Mouse (Mus musculus) ES-E14 (cell line): ENCODE measurements around the gene Zfp207. TPM values are rescaled to one million over a fixed set of nuclear protein-coding genes. Genes with fewer than 3 reads are reported as not detected.
"Not testable (repeated sequence)": the region's sequence is repeated elsewhere in the genome, so short reads cannot be mapped to it uniquely, and the experiment has no call there.

ENCODE experiments used
- DNase-seq: peaks from one replicate; pipeline ENCODE4 v3.0.0-alpha.2; 2013; ENCODE audit warnings: low read depth, low spot score
- H3K27ac ChIP-seq: 2 replicates; pipeline ENCODE4 v1.5.1; 2012; ENCODE audit warnings: low read depth, mild to moderate bottlenecking, low read length, moderate library complexity, mixed read lengths; ENCODE audit not compliant: poor library complexity, insufficient read depth, severe bottlenecking
- H3K36me3 ChIP-seq: 2 replicates; pipeline ENCODE4 v1.6.1; 2012; ENCODE audit warnings: mild to moderate bottlenecking, low read length, moderate library complexity, mixed read lengths; ENCODE audit not compliant: control insufficient read depth, poor library complexity, insufficient read depth, severe bottlenecking
- H3K4me1 ChIP-seq, 2 experiments: fragments of 150-350 bp in 1 of 2; sonication (generic) in 1 of 2; 2 replicates each; pipeline ENCODE4 v1.6.1; 2012; ENCODE audit warnings: low read length in 2 of 2, mild to moderate bottlenecking in 1 of 2, mixed read lengths in 1 of 2; ENCODE audit not compliant: control insufficient read depth in 2 of 2, insufficient read depth in 2 of 2, poor library complexity in 1 of 2
- H3K4me3 ChIP-seq, 2 experiments: fragments of 150-350 bp in 1 of 2; sonication (generic) in 1 of 2; 2 replicates each; pipeline ENCODE4 v1.5.1; 2012; ENCODE audit warnings: low read length in 2 of 2, low read depth in 1 of 2, mild to moderate bottlenecking in 1 of 2, mixed read lengths in 1 of 2; ENCODE audit not compliant: insufficient read depth in 1 of 2, poor library complexity in 1 of 2, severe bottlenecking in 1 of 2
- H3K9ac ChIP-seq: 2 replicates; pipeline ENCODE4 v1.6.1; 2012; ENCODE audit warnings: low read depth, mild to moderate bottlenecking, low read length, mixed read lengths; ENCODE audit not compliant: poor library complexity, insufficient read depth, severe bottlenecking
- H3K9me3 ChIP-seq: fragments of 150-350 bp; sonication (generic); 2 replicates; pipeline ENCODE4 v1.6.1; 2012; ENCODE audit warnings: low read depth, mild to moderate bottlenecking, low read length; ENCODE audit not compliant: control insufficient read depth, insufficient read depth
- CHD2 ChIP-seq: IDR thresholded peaks from 2 replicates; pipeline ENCODE4 v1.6.1; 2014; ENCODE audit warnings: mild to moderate bottlenecking, low read depth, low read length, inconsistent platforms
- HCFC1 ChIP-seq: IDR thresholded peaks from 2 replicates; pipeline ENCODE4 v1.6.1; 2012; ENCODE audit warnings: low read length, inconsistent platforms, borderline replicate concordance; ENCODE audit not compliant: insufficient read depth
- MAFK ChIP-seq: IDR thresholded peaks from 2 replicates; pipeline ENCODE4 v1.6.1; 2014; ENCODE audit warnings: mild to moderate bottlenecking, low read depth, low read length, inconsistent platforms; ENCODE audit not compliant: insufficient read depth
- ZC3H11A ChIP-seq: IDR thresholded peaks from 2 replicates; pipeline ENCODE4 v1.6.1; 2012; ENCODE audit warnings: low read depth, mild to moderate bottlenecking, inconsistent platforms, low read length, borderline replicate concordance
- ZNF384 ChIP-seq: IDR thresholded peaks from 2 replicates; pipeline ENCODE4 v1.6.1; 2012; ENCODE audit warnings: low read depth, low read length, inconsistent platforms
- in situ Hi-C, 2 experiments: fragments of 600-800 bp; cut with MboI; formaldehyde crosslinking; loops; one replicate each; pipeline ENCODE4 v1.15.1; 2025; ENCODE audit warnings: low sequenced_read_pairs in 2 of 2, inconsistent platforms in 1 of 2; ENCODE audit not compliant: unreplicated experiment in 2 of 2
- total RNA-seq: library from RNA; depleted of rRNA; stranded (reverse); fragments of 300-350 nt; gene quantifications from 2 replicates; pipeline ENCODE4 v1.2.3, GENCODE M21; 2012

Gene Zfp207
- total RNA-seq, 1 experiment: 201 TPM

- H3K9ac ChIP-seq: no peak overlapping the region
- H3K9me3 ChIP-seq: no peaks in the 10 kb centered on the region
- DNase-seq: no peak
- no peak overlapping the region for H3K4me3 ChIP-seq
- no peak overlapping the region for H3K27ac ChIP-seq
- no peak for TF ChIP-seq ZC3H11A
- TF ChIP-seq HCFC1: no peak
- TF ChIP-seq CHD2: no peak
- TF ChIP-seq MAFK: no peak
- no peak for TF ChIP-seq ZNF384
- no peaks in the 10 kb centered on the region for H3K36me3 ChIP-seq
- in situ Hi-C loops: no loop called here
- no peaks in the 10 kb centered on the region; a peak in 1 of 4 replicates for H3K4me1 ChIP-seq
These were observed 38.5 kb downstream of the Zfp207 start for GRCm38 (mm10) chr11:80421421-80422047.

GRCm38 (mm10) chr11:80424691-80425090 lies 41.6 kb downstream of the Zfp207 start:
- TF ChIP-seq CHD2: no peak
- TF ChIP-seq HCFC1: no peak
- TF ChIP-seq MAFK: no peak
- TF ChIP-seq ZC3H11A: no peak
- no peak for TF ChIP-seq ZNF384
- in situ Hi-C loops: no loop called here
- H3K9me3 ChIP-seq: no peaks in the 10 kb centered on the region

GRCm38 (mm10) chr11:80425247-80425778 lies 42.2 kb downstream of the Zfp207 start:
- TF ChIP-seq MAFK: no peak
- no peak for TF ChIP-seq ZC3H11A
- no peak for TF ChIP-seq ZNF384
- no peak for TF ChIP-seq CHD2
- TF ChIP-seq HCFC1: no peak
- no peak overlapping the region for H3K4me3 ChIP-seq
- in situ Hi-C loops: no loop called here

More at GRCm38 (mm10) chr11:80424691-80425090, 41.6 kb downstream of the Zfp207 start:
- Histone ChIP-seq H3K4me1 (peaks cover 0 to 3% of the 10 kb centered on the region in 2 experiments; a peak in 2 of 4 replicates), H3K27ac (no peak overlapping the region), H3K36me3 (no peaks in the 10 kb centered on the region), H3K4me3 (no peak overlapping the region), H3K9ac (no peak overlapping the region)
- no peak for DNase-seq

GRCm38 (mm10) chr11:80426029-80426813 lies 43.1 kb downstream of the Zfp207 start:
- in situ Hi-C loops, H3K9ac ChIP-seq, DNase-seq, H3K4me1 ChIP-seq, H3K4me3 ChIP-seq, H3K27ac ChIP-seq, H3K9me3 ChIP-seq, H3K36me3 ChIP-seq: not testable (repeated sequence)

More at GRCm38 (mm10) chr11:80425247-80425778, 42.2 kb downstream of the Zfp207 start:
- Histone ChIP-seq H3K36me3 (no peaks in the 10 kb centered on the region), H3K27ac (no peak overlapping the region), H3K9me3 (no peaks in the 10 kb centered on the region), H3K4me1 (peaks cover 0 to 8% of the 10 kb centered on the region in 2 experiments; a peak in 2 of 4 replicates), H3K9ac (no peak overlapping the region)
- DNase-seq: no peak
